Mouse (Mus musculus) brain, embryonic 14.5 days (tissue): ENCODE measurements around the gene Tapbp.

Experiments
- CTCF ChIP-seq: fragments of 200-500 bp; IDR thresholded peaks from 2 replicates; pipeline ENCODE4 v1.5.1; 2012; ENCODE audit warnings: inconsistent platforms, mild to moderate bottlenecking, moderate library complexity, borderline replicate concordance; ENCODE audit not compliant: insufficient read depth, insufficient read length; ENCODE audit errors: extremely low read depth
- POLR2A ChIP-seq: fragments of 200-500 bp; IDR thresholded peaks from 2 replicates; pipeline ENCODE4 v1.6.1; 2012; ENCODE audit warnings: mild to moderate bottlenecking, inconsistent platforms, borderline replicate concordance; ENCODE audit not compliant: poor library complexity, insufficient read depth, insufficient read length, severe bottlenecking; ENCODE audit errors: extremely low read depth

GRCm38 (mm10) chr17:33940206-33940805 is 24.6 kb downstream of the Tapbp start, which contains the start of the genes Pfdn6 and Wdr46:
- TF ChIP-seq POLR2A (no peak), CTCF (no peak)
